Mouse (Mus musculus): ENCODE measurements around the gene Pcca.
"Not testable (repeated sequence)": the region's sequence is repeated elsewhere in the genome, so short reads cannot be mapped to it uniquely, and the experiment has no call there.

Gene Pcca

DNA sequence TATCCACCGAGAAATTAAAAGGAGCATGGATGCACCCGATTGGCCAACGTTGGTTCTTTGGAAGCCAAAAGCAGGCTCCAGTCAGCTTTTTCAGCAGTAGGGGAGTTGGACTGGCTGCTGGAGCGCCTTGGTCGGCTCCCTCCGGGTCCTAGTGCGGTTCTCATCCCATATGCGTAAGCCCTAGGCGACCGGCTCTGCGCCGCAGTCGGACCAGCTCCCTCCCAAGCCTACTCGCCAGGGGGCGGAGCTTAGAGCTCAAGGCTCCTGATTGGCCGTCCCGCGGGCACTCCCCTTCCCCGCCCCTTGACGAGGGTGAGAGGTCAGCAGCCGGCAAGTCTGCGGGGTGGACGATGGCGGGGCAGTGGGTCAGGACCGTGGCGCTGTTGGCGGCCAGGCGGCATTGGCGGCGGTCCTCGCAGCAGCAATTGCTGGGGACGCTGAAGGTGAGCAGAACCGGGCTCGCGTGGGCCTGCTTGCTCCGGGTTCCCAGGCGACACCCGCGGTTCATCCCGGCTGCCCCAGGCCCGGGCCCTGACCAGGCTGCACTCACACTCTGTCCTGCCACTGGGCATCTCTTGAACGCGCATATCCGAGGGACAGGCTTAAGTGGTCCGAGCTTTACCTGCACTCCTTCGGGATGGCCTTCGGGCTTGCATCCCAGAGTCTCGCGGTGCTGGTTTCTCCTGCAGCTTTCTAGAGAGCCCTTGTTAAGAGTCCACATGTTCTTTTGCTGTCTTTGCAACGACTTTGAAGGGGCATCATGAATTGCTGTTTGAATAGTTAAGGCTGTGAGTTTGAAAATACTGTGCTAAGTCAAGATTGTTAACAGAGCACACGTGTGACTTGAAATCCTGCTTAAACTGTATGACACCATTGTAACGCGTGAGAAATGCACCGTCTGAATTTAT, at the start of gene Pcca:
Pcca (plus strand) TSS at position 308 of the 908 bp plus-strand sequence.
- peak; percentile 97 to 99 for DNase-seq

GRCm38 (mm10) chr14:122484458-122484843, 49.7 kb upstream of the Pcca start:
- DNase-seq: no peak

- peak in 1 of 2 experiments; percentile 33 for DNase-seq
These were observed 49.1 kb upstream of the Pcca start for GRCm38 (mm10) chr14:122484844-122485551.

DNA sequence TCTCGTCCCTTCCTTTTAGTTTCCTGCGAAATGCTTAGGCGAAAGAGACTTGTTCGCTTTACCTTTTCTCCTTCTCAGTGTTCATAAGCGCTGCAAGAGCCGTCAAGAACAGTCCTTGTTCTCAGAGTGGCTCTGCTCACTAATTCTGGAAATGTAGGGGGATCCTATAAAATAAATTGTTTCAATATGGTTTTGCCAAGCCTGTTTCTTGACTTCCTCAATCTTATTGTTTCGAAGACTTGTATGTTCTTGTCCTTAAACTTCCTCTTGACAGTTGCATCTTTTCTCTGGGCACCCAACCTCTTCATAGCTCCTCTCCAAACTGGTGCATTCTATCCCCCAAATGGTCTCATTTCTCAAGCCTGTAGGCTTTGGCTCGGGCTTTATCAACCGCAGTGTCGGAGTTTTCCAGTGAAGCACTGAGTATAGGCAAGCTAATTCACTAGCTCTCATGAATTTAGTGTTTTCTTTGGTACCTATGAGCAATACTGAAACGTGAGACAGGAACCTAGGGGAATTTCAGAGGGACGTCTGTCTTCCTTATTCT, 48.4 kb upstream of the Pcca start:
- no peak for DNase-seq

DNA sequence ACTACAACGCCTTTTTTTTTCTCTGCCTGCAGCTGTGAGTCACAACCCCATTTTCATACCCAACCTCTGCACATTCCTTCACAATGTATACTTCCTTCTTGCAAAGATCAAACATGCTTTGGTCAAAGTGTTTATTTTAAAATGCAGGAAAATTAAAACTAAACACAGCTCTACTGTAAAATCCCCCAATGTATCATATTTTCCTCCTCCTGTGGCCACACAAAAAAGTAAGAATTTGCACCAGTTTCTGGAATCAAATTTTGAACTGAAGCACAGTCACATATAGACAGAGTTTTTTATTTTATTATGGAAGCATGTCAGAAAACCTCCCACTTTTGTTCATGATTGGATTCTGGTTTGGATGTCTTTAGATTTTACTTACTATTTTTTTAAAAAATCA, 47.5 kb upstream of the Pcca start:
- DNase-seq: no peak

GRCm38 (mm10) chr14:122487366-122487765, 46.8 kb upstream of the Pcca start:
- no peak for DNase-seq

GRCm38 (mm10) chr14:122489041-122489440, 45.1 kb upstream of the Pcca start:
- no peak for DNase-seq

DNA sequence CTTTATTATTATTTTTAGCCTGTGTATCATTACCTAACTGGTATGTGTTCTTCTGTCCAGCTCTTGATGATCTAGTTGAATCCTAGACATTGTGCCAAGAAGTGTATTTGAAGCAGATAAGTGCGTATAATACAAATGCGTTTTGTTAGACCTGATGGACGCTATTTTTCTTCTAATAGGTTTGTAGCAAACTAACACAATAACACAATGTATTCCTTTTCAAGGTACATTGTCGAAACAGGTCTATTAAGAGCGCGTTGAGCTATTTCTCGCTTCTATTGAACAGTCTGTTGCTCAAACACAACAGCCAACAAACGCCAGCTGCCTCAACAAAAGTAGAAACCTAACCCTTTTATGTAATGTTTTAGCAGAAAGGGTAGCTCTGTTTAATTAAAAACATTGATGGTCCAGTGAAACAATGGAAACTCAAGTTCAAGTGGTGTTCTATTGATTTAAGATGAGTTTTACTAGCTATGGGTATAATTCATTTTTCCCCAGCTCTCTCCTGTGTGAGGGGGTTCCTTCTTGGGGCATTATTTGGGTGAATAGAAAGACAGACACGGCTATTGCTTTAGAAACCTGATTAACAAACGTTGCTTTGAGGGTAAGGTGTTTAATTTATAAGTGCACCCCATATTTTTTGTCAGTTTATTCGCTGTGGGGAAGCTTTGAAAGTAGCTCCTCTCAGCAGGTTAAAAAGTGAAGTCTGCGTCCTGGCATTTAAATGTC, 44.3 kb upstream of the Pcca start:
- DNase-seq: no peak

DNA sequence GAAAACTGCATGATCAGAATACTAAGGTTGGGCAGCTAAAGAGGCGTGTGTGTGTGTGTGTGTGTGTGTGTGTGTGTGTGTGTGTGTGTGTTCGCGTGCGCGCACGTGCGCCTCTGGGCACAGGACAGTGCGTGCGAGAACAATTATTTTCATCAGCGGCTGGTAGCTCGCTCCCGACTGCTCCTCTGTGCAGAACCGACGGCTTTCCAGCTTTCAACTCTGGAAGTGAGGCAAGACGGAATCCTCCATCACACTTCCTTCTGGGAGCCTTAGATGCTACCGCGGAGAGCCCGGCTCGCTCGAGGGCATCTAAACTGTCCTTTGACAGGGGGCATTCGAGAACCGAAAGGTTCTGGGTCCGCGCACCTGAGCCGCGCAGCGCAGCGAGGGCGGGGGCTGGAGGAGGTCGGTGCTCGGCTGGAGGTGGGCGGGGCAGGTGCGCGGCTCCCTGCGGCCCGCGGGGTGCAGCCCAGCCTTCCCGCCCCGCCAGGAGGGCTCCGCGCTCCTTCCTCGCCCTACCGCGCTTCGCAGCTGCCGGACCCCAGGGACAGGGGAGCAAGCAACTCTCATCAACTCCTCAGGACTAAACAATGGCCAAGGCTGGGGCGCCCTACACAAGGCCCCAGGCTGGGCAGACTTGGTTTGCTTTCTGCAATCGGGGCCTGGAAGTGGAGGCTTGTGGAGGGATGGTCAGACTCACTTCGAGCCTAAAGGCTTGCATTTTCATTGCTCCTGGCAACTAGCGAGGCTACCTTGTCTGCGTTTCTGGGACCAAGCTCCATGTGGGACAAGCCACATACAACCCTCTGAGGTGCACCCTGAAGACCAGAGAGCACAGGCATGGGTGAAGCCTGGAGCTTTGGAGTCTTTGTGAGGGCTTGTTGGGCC, 43.4 kb upstream of the Pcca start, which contains the start of gene Gm10837:
Gm10837 (plus strand) TSS at position 146 of the 888 bp plus-strand sequence.
- DNase-seq: no peak

GRCm38 (mm10) chr14:122491521-122491920, 42.6 kb upstream of the Pcca start:
- DNase-seq: no peak

DNA sequence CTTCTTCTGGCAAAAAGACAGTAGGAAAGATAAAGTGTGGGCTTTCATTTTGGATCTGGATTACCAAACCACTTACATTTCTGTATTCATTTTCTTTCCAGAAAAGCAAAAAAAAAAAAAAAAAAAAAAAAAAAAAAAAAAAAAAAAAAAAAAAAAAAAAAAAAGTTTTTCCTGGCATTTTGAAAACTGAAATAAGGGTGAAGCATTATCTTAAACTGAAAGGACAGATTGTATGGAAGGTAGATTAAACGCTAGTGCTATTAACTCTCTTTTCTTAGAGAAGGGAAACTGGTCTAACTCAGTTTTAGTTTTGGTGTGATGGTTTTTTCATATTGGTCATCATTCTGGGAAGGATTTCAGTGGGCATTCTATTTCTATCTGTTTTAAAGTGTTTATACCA, 42.1 kb upstream of the Pcca start:
- DNase-seq: no peak

GRCm38 (mm10) chr14:122509058-122509457, 25.1 kb upstream of the Pcca start:
- DNase-seq: no peak

- DNase-seq: no peak
These were observed 22.6 kb upstream of the Pcca start for GRCm38 (mm10) chr14:122511519-122511918.

DNA sequence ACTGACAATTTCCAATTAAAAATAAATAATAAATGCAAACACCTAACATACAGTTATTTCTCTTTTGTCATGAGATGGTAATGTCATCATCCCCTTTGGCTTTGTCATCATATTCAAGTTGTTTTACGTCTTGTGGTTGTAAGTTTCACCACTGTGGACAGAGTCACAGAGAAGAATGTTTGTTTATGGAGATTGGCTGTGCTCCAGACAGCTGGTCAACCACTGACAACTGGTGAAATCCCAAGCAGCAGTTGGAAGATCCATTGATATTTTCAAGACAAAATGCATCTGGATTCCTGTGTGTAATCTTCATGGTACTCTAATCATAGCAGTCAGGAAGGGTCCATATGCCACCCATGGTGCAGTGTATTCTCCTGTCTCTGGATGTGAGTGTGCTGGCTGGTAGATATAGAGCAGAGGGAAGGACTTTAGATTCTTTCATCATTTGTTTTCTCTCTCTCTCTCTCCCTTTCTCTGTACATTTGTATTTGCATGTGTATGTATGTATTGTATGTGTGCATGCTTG, 20.6 kb upstream of the Pcca start:
- no peak for DNase-seq

DNA sequence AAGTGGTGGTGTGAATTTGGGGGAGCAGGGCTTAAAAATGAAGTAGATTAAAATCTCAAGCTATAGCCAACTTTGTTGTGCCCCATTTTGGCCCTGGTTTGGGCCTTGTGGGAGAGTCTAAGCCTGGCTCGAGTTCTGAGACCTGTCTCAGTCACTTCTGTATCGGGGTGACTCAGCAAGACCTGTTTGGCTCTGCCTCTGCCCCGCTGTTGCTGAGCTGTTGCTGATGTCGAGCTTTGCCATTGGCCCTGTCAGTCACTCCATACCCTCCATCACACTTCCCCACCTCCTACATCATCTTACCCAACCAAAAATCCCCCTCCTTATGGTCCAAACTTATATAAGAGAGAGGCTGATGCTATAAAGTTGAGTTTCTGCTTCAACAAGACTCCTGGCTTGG, 5.6 kb upstream of the Pcca start:
- DNase-seq: no peak

- DNase-seq: no peak
These were observed 1.9 kb downstream of the Pcca start for GRCm38 (mm10) chr14:122535986-122536385.

GRCm38 (mm10) chr14:122548421-122548820, 14.3 kb downstream of the Pcca start:
- DNase-seq: peak; percentile 48 to 66

DNA sequence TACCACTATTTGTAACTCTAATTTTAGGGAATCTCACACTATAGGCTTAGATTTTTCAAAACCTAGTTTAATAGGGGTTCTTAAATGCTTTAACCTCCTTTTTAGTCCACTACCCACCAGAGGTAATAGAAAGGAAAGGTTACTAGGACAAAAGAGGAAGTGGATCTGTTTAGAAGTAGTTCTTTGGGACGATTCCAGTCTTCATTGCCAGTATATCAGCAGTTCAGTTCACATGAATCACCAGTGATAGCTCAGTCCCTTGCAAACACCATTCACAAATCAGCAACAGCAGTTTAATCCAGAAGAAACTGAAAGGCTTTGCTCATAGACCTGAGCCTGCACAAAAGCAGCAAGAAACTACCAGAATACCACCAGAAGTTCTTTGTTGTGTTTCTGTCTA, 14.8 kb downstream of the Pcca start:
- no peak for DNase-seq

DNA sequence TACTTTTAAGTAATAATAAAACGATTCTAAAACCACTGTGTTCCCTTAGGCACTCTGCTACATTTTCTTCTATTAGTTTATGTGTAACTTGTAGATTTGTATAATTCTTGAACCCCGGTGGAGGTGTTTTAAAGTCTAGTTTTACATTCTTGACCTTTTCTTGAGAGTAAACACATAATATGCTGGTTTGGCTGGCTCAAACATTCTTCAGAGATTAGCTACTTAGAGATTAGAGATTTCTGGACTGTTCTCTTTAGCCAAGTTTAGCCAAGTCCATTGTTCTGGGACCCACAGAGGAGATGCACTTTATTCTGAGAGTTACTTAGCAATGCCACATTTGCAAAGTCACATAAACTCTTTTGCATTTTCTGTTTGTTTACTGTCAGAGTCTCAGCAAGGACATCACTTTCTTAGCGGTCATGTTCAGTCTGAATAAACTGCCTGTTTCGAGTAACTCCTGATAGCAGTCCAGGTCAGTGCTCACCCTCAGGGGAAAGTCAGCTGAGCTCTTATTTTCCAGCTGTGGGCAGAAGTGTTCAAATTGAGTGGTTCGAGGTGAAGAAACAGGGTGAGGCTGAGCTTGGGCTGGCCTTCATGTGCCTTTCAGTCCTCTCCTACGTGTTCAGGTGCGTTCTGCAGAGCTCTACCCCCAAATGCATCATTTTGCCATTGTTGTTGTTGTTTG, 18.8 kb downstream of the Pcca start:
- DNase-seq: peak; percentile 29 to 61

DNA sequence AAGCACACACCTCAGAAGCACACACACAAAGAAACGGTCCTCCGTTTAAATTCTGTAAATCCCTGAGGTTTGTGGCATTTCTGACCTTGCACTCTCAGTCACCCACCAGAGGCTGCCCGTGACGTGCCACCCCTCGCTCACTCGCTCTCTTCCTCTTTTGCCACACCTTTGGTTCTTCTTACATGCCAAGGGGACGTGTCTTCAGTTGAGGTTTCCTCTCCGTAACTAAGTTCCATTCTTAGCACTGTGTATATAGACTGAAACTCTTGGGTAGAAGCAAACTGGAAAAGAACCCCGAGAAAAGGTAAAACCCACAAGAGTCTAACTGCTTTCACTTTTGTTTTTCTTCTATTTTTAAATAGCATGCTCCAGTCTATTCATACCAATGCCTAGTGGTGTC, 23.2 kb downstream of the Pcca start:
- no peak for DNase-seq

GRCm38 (mm10) chr14:122560893-122561452, 26.8 kb downstream of the Pcca start:
- DNase-seq: not testable (repeated sequence)

All from kidney, postnatal 25 days (tissue).